Mouse (Mus musculus) erythroblast, embryonic 14.5 days (primary cell): Measurements from ENCODE around the gene Ect2.

Experiments
- GATA1 ChIP-seq: IDR thresholded peaks from 2 replicates; pipeline ENCODE4 v1.6.1; 2012; ENCODE audit warnings: low read length, inconsistent platforms, mixed read lengths
- TAL1 ChIP-seq: IDR thresholded peaks from 3 replicates; pipeline ENCODE4 v1.6.1; 2012; ENCODE audit warnings: low read length, inconsistent platforms, mixed read lengths

- TF ChIP-seq GATA1: no peak
- TF ChIP-seq TAL1: no peak
Observed at GRCm38 (mm10) chr3:27183601-27184175, 30.0 kb upstream of the Ect2 start.
